Mouse (Mus musculus) layer of hippocampus, postnatal 10 days (tissue): ENCODE measurements around the gene Olfr633. TPM values are rescaled to one million over a fixed set of nuclear protein-coding genes. Genes with fewer than 3 reads are reported as not detected.
"Not testable (repeated sequence)": the region's sequence is repeated elsewhere in the genome, so short reads cannot be mapped to it uniquely, and the experiment has no call there.

ENCODE experiments used
- DNase-seq, 2 experiments: peaks; one replicate each; pipeline ENCODE4 v3.0.0; 2021; ENCODE audit warnings: low spot score in 2 of 2
- long read RNA-seq: library from polyadenylated mRNA; stranded (forward); transcript quantifications from one replicate; pipeline ENCODE4 v2.0.0, GENCODE M21; 2023
- total RNA-seq, 2 experiments: library from RNA; stranded (reverse); gene quantifications; 2 replicates each; pipeline ENCODE4 v1.2.3; 2021

Olfr633 gene
- not detected for total RNA-seq
- long read RNA-seq = 0 reads

GRCm38 (mm10) chr7:103944137-103944536, at the start of gene Olfr633:
Gene Olfr633 (plus strand): TSS chr7:103944437.
- no peak for DNase-seq

DNA sequence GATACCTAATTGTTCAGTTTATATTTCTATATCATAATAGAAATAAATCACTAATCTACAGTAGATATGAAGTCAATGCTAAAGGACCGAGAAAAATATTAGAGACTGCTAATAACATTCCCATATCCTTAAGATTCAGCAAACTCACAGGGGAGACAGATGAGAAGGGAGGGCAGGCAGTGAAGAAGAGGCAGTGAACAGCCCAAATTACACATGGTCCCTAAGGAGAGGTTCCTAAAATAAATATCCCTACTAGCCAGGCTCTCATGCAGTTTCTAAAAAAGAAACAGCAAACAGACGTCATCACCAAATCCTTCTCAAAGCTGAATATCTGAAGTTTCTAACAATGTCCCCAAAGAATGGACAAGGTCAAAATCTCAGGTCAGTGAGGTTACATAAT, 41.0 kb upstream of the Olfr633 start, which contains the start of gene Olfr65:
Olfr65 (plus strand) TSS at position 301 of the 400 bp plus-strand sequence.
- DNase-seq = no peak

- DNase-seq = no peak
Observed at GRCm38 (mm10) chr7:103910047-103910446, 34.2 kb upstream of the Olfr633 start.

DNA sequence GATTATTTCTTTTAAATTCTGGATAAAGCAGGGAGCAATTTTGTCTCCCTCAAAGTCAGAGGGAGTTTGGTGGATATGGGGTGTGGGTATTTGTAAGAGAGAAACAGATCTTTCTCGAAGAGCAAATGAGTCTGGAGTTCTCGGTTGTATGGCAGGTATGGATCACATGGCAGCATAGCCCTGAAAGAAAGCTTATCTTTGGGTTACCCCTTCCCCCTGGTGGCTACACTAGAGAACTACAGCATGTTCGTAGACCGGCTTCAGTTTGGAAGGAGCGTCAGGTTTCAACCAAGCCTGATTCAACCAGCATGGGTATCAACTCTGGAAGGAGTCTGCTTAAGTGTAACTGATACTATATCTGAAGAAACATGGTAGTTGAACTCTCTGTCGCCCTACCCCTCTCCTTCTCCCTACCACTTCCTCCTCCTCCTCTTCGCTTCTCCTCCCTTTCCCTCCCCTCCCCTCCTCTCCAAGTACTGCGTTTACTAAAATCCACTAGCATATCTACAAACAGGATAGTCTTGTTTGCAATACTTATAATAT, 31.2 kb upstream of the Olfr633 start:
- no peak for DNase-seq

GRCm38 (mm10) chr7:103915338-103915737, 28.9 kb upstream of the Olfr633 start:
- DNase-seq = no peak

- DNase-seq = no peak
Observed at GRCm38 (mm10) chr7:103928525-103928924, 15.7 kb upstream of the Olfr633 start, which contains the start of gene Olfr631. Gene Olfr631 (plus strand): TSS chr7:103928825.

GRCm38 (mm10) chr7:103934264-103934663, 10.0 kb upstream of the Olfr633 start, which contains the start of gene Olfr632:
Gene Olfr632 (plus strand): TSS chr7:103934347.
- no peak for DNase-seq

- DNase-seq = peak; percentile 6 to 12
Observed at GRCm38 (mm10) chr7:103942730-103943129, 1.5 kb upstream of the Olfr633 start.

GRCm38 (mm10) chr7:103966873-103967272, 22.6 kb downstream of the Olfr633 start:
- not testable (repeated sequence) for DNase-seq

- no peak for DNase-seq
Observed at GRCm38 (mm10) chr7:103970852-103971251, 26.6 kb downstream of the Olfr633 start, which contains the start of gene Olfr635. Gene Olfr635 (plus strand): TSS chr7:103971152.

DNA sequence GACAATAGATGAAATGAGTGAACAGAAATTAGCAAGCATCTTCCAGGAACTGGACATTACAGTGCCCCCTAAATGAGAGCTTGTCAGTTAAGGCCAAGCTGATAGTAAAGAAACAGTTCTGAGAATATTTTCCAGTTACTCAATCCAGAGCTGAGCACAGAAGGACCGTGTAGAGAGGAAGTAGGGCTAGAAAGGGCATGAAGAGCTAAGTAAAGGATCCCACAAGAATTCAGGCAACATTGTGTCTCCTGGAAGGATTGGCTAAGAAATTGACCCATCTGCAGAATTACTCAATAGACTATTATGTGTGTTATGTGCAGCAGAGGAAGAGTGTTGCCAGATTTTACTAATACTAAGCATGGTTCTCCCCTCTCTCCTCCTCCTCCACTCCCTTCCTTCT, 27.5 kb downstream of the Olfr633 start:
- no peak for DNase-seq

DNA sequence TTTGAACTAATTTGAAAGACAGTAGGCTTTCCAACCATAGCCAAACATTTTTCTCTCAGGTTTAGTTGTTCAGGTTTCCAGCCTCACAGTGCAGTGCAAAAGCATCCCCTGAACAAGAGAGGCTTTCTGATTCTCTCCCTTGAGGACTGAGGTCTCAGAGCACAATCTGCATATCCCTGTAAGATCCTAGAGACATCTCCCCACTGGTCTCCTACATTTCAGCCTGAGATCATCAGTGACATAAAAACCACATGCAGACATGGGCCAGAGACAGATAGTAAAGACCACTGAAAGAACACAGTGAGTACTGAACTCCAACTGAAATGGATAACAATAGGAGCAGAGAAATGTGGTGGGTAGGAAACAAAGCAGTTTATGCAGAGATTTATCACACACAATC, 54.2 kb downstream of the Olfr633 start, which contains the start of gene Olfr638:
Olfr638 (plus strand) TSS at position 301 of the 400 bp plus-strand sequence.
- DNase-seq = no peak

Other genes starting within 250 kb of the Olfr633 start
- gene Olfr243, start 229.8 kb upstream of the Olfr633 start, total RNA-seq = not detected
- gene Olfr628, start 214.1 kb upstream of the Olfr633 start, total RNA-seq = not detected
- gene Olfr629, start 199.5 kb upstream of the Olfr633 start, total RNA-seq = not detected
- gene Olfr630, start 187.1 kb upstream of the Olfr633 start, total RNA-seq = not detected
- gene Olfr69, start 172.8 kb upstream of the Olfr633 start, total RNA-seq = not detected
- not detected for gene Olfr68, start 164.7 kb upstream of the Olfr633 start, total RNA-seq
- gene Olfr67, start 152.6 kb upstream of the Olfr633 start, total RNA-seq = not detected
- 10 to 100 TPM; 83.8 to 97.7 TPM for gene Hbb-bt, start 130.4 kb upstream of the Olfr633 start, total RNA-seq
- 100 to 1,000 TPM; 744 to 802 TPM for gene Hbb-bs, start 116.3 kb upstream of the Olfr633 start, total RNA-seq
- gene Hbb-bh2, start 103.9 kb upstream of the Olfr633 start, total RNA-seq = not detected
- not detected for gene Hbb-bh1, start 101.3 kb upstream of the Olfr633 start, total RNA-seq
- not detected for gene Hbb-y, start 91.2 kb upstream of the Olfr633 start, total RNA-seq
- gene Olfr66, start 58.2 kb upstream of the Olfr633 start, total RNA-seq = not detected
- not detected for gene Olfr64, start 50.0 kb upstream of the Olfr633 start, total RNA-seq
- gene Olfr65, start 41.0 kb upstream of the Olfr633 start, total RNA-seq = not detected
- not detected for gene Olfr631, start 15.6 kb upstream of the Olfr633 start, total RNA-seq
- not detected for gene Olfr632, start 10.1 kb upstream of the Olfr633 start, total RNA-seq
- under 1 TPM; 0.11 TPM for gene Olfr635, start 26.7 kb downstream of the Olfr633 start, total RNA-seq
- not detected for gene Olfr638, start 54.3 kb downstream of the Olfr633 start, total RNA-seq
- under 1 TPM; 0.09 to 0.16 TPM for gene Olfr639, start 72.9 kb downstream of the Olfr633 start, total RNA-seq
- gene Olfr640, start 81.1 kb downstream of the Olfr633 start, total RNA-seq = not detected
- not detected for gene Olfr641, start 91.0 kb downstream of the Olfr633 start, total RNA-seq
- not detected for gene Olfr642, start 108.2 kb downstream of the Olfr633 start, total RNA-seq
- not detected for gene 4930516K23Rik, start 117.0 kb downstream of the Olfr633 start, total RNA-seq
- gene Olfr644, start 127.4 kb downstream of the Olfr633 start, total RNA-seq = not detected
- gene Olfr645, start 141.0 kb downstream of the Olfr633 start, total RNA-seq = not detected
- gene Olfr646, start 160.4 kb downstream of the Olfr633 start, total RNA-seq = not detected
- gene Ubqln5, start 185.4 kb downstream of the Olfr633 start, total RNA-seq = not detected
- gene Olfr643, start 193.0 kb downstream of the Olfr633 start, total RNA-seq = not detected
- not detected for gene Ubqln3, start 198.8 kb downstream of the Olfr633 start, total RNA-seq
- gene Ubqlnl, start 206.1 kb downstream of the Olfr633 start, total RNA-seq = not detected
- gene Olfm5, start 220.4 kb downstream of the Olfr633 start, total RNA-seq = not detected
- gene Olfr648, start 239.0 kb downstream of the Olfr633 start, total RNA-seq = under 1 TPM; 0.11 to 0.18 TPM